Mouse (Mus musculus) kidney, postnatal 25 days (tissue): ENCODE measurements at regions not wholly inside any gene's neighbourhood (a gene's known extent, or its start where the extent isn't known, plus 50 kb on each side); places are given as distances from the start of the nearest gene placed in this dataset.
A peak's percentile ranks its signal among the peaks of the same experiment; 100 is the strongest.

Experiments
- DNase-seq, 2 experiments: peaks; one replicate each; pipeline ENCODE4 v3.0.0; 2021; ENCODE audit warnings: mixed read lengths in 2 of 2

DNA sequence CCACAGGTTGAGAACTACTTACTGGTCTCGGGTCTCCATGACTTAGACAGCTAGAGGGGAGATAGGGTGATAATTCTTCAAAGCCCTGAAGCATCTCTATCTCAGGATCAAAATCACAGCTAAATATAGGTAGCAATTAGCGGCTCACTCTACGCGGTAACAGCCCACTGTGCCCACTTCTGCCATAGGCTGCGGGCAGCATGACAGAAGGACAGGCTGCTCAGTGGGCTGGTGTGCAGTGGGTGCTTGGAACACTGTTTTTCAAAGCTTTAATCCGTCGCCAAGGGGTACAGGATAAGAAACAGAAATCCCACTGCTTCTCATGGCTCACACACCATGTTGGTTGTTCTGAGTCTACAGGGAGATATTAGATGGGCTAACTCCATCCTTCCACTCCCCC lies 59.2 kb upstream of the Twist2 start:
- DNase-seq, result no peak

DNA sequence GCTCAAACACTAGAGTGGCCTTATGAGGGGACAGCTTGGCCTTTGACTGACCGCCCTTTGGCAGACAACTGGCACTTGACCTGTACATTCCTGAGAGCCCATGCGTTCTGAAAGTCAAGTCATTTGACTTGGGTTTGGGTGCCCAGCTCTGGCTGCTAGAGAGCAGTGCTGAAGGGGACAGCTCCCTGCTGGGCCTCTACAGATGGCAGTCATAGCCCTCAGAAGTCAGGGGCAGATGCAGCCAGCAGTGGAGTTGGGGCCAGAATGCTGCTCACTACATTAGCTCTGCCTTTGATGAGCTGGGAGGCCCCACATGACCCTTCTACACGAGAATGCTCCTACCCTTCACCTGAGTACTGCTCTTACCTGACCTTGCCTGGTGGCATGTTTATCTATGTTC lies 58.3 kb upstream of the Twist2 start:
- peak in 1 of 2 experiments; percentile 19 for DNase-seq

DNA sequence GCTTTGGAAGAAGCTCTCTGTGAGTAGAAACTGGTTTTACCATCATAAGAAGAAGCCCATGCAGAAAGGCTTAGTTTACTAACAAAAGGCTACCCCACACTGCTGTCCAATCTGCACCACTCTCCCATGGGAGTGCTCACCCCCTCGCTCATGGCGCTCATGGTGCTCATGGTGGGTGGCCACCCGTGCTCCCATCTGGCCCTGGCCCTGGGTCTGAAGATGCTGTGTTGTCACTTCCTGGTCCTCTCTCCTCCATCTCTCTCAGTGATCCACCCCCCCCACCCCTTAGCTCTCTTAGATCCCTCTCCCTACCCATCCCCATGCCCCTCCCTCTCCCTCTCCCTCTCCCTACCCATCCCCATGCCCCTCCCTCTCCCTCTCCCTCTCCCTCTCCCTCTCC lies 57.2 kb upstream of the Twist2 start:
- no peak for DNase-seq

- DNase-seq, result no peak
These were observed 56.6 kb upstream of the Twist2 start for GRCm38 (mm10) chr1:91744701-91745100.

- DNase-seq, result no peak
These were observed 53.7 kb upstream of the Twist2 start for GRCm38 (mm10) chr1:91747583-91747982.
